Mouse (Mus musculus): Measurements from ENCODE around the gene Klhl29. TPM values are rescaled to one million over a fixed set of nuclear protein-coding genes. Genes with fewer than 3 reads are reported as not detected.

Gene Klhl29
- total RNA-seq (2021), result 10 to 100 TPM; 18.3 to 18.6 TPM
- long read RNA-seq, experiment 1, partial matches to known transcripts, result 0 of 1 reads
- long read RNA-seq, experiment 1, other reads (novel, unspliced or antisense), result 1 of 1 reads
- long read RNA-seq, experiment 2, partial matches to known transcripts, result 0 of 6 reads
- long read RNA-seq, experiment 2, other reads (novel, unspliced or antisense), result 6 of 6 reads

DNA sequence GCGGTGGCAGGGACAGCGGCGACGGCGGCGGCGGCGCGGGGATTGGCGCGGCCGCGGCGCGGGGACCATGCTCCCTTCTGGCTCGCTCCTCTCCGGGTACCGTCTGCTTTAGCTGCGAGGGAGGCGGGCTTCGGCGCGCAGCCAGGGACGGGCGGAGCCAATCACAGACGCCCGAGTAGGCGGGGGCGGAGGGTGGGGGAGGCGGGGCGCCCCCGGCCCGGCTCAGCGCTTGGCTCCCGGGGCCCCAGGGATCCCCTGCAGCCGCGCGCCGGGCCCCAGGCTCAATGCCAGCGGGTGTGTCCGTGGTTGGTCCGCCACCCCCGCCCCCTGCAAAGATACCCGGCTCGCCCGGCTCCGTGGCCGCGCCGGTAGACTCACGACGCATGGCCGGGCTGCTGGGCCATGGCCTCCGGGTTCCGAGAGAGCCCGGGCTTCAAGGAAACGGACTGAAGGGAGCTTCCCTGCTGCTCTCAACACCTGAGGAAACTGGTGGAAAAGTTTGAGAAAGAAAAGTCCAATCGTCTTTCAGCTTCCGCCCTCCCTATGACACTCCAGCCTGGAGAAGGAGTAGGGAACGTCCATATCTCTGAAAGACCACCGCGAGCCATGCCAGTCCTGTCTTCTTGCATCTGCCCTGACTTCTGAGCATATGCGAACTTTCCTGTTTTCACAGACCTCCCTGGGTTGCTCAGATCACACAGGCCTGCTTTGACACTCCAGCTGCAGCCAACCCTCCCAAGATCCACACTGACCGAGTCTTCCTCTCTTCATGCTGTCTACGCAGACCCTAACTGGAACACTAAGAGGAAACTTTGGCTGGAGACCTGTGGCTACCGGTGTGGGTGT is at the start of gene Klhl29:
TSS of gene Klhl29 (minus strand) at position 67 of the 846 bp plus-strand sequence.
- peak; percentile 73 to 74 for DNase-seq (ENCODE audit: low spot score in 2 of 2)

DNA sequence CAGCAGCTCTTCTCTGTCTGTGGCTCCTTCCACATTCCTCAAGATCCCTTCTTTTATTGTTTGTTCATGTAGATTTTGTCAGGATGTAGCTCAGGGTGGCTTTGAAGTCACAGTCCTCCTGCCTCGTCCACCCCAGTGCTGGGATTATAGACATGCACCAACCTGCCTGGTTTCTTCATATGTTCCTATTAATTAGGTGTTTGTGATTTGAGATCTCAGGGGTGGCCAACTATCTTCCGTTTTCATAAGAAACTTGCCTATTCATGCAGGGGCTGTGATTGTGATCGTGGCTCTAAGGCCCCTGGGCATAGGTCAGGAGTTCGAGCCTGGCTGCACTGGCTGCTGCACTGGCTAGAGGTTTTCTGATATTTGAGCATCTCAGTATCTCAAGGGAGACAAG is 49.8 kb upstream of the Klhl29 start:
- DNase-seq (ENCODE audit: low spot score in 2 of 2), result no peak

DNA sequence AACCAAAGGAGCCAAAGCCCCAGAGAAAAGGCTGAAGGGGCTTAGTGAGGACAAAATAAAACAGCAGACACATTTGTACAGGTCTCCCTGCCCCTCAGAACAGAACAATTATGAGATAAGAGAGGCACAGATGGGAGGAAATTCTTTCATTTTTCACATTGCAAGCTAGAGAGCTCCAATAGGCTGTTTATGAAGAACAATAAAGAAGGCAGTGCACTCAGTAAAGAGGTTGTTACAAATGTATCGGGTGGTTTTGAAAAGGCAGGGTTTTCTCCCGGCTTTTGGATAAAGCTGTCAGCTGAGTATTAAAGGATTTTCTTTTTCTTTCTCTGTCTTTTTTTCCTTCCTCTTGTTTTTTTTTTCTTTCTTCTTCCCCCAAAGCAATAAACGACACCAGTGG is 40.3 kb upstream of the Klhl29 start:
- no peak for DNase-seq (ENCODE audit: low spot score in 2 of 2)

GRCm38 (mm10) chr12:5413976-5414375 is 38.5 kb upstream of the Klhl29 start:
- no peak for DNase-seq (ENCODE audit: low spot score in 2 of 2)

GRCm38 (mm10) chr12:5411761-5412537 is 36.5 kb upstream of the Klhl29 start:
- DNase-seq (ENCODE audit: low spot score in 2 of 2), result no peak

- no peak for DNase-seq (ENCODE audit: low spot score in 2 of 2)
These were observed 35.9 kb upstream of the Klhl29 start for GRCm38 (mm10) chr12:5411346-5411745.

GRCm38 (mm10) chr12:5410391-5411115 is 35.1 kb upstream of the Klhl29 start:
- DNase-seq (ENCODE audit: low spot score in 2 of 2), result peak; percentile 52 to 66

- no peak for DNase-seq (ENCODE audit: low spot score in 2 of 2)
These were observed 31.7 kb upstream of the Klhl29 start for GRCm38 (mm10) chr12:5407175-5407574.

GRCm38 (mm10) chr12:5397423-5397822 is 21.9 kb upstream of the Klhl29 start:
- no peak for DNase-seq (ENCODE audit: low spot score in 2 of 2)

DNA sequence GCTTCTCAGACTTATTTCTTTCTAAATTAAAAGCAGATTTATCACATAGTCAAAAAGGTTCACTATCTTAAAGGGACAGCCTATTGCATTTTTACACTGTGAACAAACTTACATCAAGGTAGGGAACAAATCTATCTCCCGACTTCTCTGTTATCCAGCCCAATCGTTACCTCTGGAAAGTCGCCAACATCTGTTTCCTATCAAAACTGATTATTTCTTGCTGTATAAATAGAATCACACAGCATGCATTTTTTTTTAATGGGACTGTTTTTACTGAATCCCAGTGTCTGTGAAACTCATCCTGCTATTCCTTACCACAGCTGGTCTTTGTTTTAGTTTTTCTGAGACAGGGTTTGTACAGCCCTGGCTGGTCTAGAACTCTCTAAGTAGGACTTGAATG is 19.7 kb upstream of the Klhl29 start:
- DNase-seq (ENCODE audit: low spot score in 2 of 2), result no peak

- DNase-seq (ENCODE audit: low spot score in 2 of 2), result no peak
These were observed 11.6 kb upstream of the Klhl29 start for GRCm38 (mm10) chr12:5387112-5387511.

DNA sequence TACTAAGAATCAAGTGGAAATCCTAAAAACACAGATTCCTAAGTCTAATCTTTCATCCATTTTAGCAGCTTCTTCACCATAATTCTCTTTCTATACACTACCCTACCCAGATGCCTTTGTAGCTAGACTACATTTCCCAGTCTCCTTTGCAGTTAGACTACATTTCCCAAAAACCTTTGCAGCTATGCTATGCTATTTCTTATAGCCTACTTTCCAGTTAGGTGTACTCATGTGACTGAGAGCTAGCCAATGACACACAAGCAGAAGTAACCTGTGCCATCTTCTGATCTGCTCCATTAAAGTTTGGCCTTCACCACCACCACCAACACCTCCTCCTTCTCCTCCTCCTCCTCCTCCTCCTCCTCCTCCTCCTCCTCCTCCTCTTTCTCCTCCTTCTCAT is 11.2 kb upstream of the Klhl29 start:
- DNase-seq (ENCODE audit: low spot score in 2 of 2), result no peak

- DNase-seq (ENCODE audit: low spot score in 2 of 2), result no peak
These were observed 6.2 kb upstream of the Klhl29 start for GRCm38 (mm10) chr12:5381694-5382093.

- DNase-seq (ENCODE audit: low spot score in 2 of 2), result peak in 1 of 2 experiments; percentile 6
These were observed 532 bp downstream of the Klhl29 start for GRCm38 (mm10) chr12:5374684-5375615.

GRCm38 (mm10) chr12:5374196-5374683 is 1.2 kb downstream of the Klhl29 start:
- DNase-seq (ENCODE audit: low spot score in 2 of 2), result no peak

DNA sequence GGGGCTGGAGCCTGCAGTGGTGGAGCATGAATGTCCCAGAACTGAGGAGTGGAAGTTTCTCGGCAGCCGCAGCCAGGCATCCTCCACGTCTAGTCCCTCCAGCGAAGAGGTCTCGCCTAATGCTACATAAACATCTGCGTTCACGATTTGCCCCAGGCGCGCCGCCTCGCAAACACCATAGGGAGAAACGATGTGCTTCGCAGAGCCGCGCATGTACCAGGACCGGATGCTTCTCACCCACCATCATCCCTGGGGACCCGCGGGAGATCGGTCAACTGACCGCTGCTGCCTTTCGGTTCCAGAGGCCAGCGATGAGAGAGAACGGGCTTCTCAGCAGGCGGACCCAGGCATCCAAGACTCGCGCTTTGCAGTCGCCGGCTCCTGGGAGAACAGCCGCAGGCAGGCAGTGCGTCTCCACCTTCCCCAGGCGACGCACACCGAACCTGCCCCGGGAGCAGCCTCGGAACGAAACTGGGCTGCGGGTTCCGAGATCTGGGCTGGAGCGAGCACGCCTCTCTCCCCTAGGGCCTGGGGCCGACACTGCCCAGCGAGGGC is 1.8 kb downstream of the Klhl29 start:
- DNase-seq (ENCODE audit: low spot score in 2 of 2), result no peak

DNA sequence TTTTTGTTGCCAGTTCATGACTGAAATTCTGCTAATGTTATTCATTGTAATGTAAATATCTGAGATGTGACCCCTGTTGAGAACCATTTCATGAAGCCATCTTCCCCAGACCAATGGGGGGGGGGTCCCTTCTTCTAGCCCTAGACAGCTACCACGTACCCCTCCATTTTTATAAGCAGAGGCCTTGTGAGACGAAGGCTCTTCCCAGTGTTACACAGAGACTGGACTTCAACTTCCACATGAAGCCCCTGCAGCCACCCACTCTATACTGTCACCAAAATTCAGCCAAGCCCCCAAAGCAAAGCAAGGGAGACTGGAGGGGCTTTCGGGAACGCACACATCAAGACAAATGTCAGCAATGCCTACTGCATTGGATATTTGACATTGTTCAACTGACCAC is 6.1 kb downstream of the Klhl29 start:
- DNase-seq (ENCODE audit: low spot score in 2 of 2), result no peak

DNA sequence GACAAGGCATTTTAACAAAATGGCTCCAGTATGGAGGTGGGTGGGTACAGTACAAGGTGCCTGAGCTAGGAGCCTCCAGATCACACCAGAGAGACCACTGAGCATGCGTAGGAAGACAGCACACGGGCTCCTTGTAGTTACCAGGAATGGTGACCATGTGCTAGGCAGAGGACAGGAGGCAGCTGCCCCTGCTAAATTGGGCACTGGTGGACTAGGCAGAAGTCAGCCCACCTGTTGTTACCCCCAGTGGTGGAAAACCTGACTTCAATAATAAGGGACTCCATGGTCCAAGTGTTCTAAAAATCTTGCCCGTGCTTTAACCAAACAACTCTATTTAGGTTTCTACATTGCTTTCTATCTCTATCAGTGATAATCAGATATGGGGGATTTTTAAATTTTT is 10.6 kb downstream of the Klhl29 start:
- DNase-seq (ENCODE audit: low spot score in 2 of 2), result no peak

- DNase-seq (ENCODE audit: low spot score in 2 of 2), result no peak
These were observed 11.4 kb downstream of the Klhl29 start for GRCm38 (mm10) chr12:5363961-5364634.

Measured in adrenal gland, postnatal 4 days (tissue).